Mouse (Mus musculus) adrenal gland, adult 18-20 months (tissue): ENCODE measurements around the gene Anapc15-ps. TPM values are rescaled to one million over a fixed set of nuclear protein-coding genes. Genes with fewer than 3 reads are reported as not detected.
A peak's percentile ranks its signal among the peaks of the same experiment; 100 is the strongest.

Experiments used
- DNase-seq, 2 experiments: peaks; one replicate each; pipeline ENCODE4 v3.0.0; 2021 to 2022; ENCODE audit warnings: low spot score in 2 of 2
- total RNA-seq, 2 experiments: library from RNA; stranded (reverse); gene quantifications; 1 replicate in 1 of 2; 2 replicates in 1 of 2; pipeline ENCODE4 v1.2.3; 2021

Anapc15-ps gene
- total RNA-seq, 2 experiments from 2014 or later: not detected

DNA sequence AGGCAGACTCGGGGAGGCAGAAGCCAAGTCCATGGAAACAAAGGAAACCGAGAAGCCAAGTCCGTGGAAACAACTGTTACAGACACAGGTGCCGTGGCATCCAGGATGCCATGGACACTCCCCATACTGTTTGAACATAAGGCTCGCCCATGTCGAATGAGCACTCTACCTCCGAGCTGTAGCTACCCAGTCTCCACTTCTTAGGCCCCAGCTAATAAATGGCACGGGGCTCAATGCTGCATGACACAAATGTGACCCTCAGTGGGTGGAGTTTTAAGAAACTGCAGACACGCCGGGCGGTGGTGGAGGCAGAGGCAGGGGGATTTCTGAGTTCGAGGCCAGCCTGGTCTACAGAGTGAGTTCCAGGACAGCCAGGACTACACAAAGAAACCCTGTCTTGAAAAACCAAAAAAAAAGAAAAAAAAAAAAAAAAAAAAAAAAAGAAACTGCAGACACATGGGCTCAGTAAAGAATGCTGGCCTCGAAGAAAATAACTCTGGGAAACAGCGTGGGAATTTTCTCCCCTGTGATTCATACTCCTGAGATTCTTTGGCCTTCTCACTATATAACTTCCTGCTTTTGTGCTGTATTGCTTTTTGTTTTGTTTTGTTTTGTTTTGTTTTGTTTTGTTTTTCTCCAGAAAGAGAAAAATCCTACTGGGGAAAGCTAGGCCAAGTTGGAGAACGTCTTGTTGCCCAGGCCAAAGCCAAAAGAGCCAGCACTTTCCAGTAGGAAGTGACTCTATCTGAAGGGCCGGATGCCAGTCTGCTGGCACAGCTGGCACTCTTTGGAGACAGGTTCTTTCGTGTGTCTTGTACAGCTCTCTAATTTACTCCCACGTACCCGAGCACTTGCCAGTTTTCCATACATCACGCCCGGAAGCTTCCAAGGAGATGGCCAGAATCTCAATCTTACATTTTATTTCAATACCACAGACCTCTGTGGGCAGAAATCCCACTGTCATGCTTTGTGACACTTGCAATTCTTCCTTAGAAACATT, 2.2 kb downstream of the Anapc15-ps start:
- no peak for DNase-seq

DNA sequence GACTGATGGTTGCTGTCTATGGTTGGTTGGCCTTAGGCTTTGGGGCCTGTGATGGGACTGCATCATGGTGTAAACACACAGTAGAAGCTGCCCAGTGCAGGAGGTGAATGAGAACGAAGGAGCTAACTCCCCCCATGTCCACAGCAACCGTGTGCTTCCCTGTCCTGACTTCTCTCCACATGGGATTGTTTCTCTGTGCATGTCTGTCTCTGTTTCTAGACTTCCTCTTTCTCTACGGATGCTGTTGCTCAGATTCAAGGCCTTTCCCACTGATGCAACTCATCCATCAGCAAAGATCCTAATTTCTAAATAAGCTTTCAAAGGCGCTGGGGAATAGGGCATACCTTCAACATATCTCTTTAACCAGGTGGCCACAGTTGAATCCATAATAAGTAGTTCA, 3.4 kb downstream of the Anapc15-ps start:
- DNase-seq: no peak

DNA sequence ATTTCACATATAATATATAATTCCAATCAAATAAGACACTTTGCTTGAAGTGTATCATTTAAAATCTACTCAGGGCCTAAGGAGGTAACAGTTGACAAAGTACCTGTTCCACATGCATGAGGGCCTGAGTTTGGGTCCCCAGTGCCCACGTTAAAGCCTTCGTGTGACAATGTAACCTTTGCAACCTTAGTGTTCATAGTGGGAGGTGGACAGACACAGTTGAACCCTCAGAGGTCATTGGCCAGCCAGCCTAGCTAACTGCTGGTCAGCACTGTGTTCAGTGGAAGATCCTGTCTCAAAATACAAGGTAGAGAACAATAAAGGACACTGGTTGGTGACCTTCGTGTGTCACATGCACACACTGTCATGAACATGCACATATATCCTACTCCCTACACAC, 4.2 kb downstream of the Anapc15-ps start:
- no peak for DNase-seq

DNA sequence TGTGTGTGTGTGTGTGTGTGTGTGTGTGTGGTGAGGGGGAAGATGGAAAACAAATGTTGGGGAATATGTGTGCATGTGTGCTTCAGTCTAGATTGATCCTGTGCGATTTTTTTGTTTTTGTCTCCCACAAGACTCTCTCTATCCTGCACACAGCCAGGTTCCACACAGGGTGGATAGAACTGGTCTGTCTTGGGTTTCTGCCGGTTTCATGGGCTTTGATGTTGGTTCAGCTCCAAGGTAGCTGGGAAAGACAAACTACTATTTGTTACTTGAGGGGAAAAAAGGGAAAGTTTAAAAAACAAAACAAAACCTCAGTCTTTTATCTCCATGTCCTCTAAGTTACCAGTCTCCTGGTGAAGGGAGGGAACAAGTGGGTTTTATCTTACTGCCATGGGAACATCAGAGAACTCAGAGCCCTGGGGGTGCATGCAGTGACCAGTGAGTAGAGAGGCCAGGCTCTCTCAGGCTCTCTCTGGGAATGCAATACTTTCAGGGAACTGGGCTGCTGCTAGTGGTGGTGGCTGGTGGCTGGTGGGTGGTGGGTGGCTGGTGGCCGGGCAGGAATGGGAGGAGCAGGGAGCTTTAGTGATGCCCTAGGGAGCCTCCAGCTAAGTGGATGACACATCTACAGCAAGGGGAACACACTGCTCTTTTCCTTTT, 5.8 kb downstream of the Anapc15-ps start:
- DNase-seq: no peak

DNA sequence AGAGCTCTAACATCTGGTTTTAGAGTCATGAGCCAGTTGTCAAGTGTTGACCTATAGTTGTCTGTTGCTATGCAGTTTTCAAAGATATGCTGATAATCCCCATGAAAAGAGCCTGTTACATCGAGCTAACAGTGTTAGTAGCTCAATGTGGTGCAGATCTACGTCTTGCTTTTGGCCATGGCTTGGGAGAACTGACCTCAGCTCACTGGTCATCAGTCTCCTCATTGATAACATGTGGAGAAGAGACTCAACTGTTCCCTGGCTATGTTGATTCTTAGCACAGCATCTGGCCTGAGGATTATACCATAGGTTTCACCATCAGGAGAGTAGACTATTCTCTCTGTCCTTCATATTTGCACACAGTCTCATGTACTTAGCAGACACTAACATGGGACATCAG, 6.5 kb downstream of the Anapc15-ps start:
- no peak for DNase-seq

DNA sequence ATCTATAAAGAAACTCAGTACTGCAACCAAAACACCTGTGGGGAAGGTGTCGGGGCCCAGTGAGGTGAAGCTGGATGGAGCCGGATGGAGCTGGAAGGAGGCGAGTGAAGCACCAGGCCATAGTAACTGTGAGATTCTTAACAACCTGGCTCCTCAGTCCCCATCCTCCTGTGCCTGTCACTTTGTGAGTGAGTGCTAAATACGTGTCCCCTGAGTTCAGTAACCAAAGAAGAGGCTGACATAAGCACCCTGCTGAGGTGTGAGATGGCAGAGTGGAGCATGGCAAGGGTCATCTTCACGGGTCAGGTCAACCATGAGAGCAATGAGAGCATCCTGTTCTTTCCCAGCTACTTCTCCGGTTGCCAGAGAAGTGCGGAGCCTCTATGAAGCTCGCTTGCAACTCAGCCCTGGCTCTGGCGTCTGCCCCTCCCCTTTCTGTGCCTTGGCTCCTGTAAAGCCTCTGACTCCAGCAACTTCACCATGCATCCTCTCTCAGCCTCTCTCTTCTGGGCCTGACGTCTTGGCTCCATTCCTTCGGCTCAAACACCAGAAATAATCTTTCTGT, 7.7 kb downstream of the Anapc15-ps start:
- no peak for DNase-seq

DNA sequence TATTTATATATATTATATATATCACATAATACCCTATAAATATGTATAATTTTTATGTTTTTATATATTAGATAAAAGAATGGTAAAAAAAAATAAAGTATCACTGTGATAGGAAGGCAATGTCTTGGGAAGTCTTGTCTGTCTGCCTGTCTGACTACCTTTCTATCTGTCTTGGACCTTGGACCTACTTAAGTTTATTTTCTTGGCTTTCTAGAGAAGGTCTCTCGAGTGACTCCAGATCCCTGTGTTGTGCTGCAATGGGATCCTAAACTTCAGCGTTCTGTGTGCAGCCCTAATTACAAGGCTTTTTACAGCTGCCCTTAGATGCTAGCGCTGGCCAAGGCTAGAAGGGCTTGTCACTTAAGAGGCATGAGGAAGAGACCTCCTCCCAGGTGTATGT, 8.6 kb downstream of the Anapc15-ps start:
- no peak for DNase-seq

DNA sequence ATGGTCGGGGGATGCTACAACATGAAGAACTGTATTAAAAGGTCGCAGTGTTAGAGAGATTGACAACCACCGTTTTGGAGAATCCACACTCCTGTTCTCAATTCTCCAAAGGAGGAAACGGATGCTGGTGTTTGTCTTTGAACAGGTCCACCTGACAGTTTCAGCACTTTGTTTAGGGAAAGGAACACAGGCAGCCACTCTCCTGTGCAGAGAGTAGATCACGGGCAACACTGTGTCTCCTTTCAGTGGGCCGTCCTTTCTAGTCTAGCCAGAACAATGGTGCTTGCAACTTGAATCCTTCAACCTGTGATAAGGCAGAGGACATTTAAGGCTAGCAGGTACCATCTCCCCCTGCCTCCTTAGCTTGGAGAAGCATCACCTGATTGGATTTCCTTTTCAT, 12.9 kb downstream of the Anapc15-ps start:
- DNase-seq: no peak

DNA sequence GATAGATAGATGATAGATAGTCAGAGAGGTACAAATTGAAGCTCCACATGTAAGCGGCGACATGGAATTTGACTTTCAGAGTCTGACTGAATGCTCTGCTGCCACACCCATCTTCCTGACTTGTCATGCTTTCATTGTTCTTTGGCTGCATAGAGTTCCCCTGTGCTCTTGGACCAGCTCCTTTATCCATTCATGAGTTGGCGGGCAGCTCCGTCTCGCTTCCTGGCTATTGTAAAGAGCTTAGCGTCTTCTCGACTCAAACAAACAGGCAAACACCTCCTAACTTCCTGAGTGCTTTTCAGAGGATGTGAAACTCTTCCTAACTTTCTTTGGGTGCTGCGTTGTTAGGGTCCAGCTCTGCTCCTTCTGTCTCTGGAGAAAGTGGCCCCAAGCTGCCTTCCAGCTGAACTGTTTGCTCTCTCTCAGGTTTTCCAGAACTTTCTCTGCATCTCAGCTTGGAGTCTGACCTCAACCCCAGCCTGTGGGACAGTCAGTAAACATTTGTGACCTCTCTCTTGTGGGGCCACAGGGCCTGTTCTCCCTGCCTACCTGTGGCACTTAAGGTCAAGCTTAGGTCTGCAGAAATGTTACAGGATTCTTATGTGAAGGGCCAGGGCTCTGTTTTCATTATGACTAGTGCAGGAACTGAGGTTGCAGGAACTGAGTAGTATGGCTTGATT, 13.6 kb downstream of the Anapc15-ps start:
- no peak for DNase-seq

DNA sequence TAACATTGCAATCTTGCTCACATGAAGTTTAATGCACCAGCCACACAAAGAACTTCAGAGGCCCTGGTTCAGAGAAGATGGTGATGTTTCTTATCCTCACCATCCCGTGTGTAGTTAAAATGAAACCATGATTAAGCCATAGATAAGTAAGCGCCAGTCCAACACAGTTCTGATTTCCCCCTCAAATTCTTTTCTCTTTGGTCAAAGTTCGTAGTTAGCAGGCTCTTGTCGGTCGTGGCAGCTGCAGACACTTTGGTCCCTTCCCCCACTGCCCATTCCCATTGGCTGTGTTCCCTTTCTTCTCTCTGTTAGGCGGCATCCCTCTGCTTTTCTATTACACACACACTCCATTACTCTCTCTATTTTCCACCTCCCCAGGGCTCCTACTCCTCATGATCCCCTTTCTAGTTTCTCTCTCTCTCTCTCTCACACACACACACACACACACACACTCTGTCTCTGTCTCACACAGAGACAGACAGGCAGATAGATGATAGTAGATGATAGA, 14.4 kb downstream of the Anapc15-ps start:
- no peak for DNase-seq

DNA sequence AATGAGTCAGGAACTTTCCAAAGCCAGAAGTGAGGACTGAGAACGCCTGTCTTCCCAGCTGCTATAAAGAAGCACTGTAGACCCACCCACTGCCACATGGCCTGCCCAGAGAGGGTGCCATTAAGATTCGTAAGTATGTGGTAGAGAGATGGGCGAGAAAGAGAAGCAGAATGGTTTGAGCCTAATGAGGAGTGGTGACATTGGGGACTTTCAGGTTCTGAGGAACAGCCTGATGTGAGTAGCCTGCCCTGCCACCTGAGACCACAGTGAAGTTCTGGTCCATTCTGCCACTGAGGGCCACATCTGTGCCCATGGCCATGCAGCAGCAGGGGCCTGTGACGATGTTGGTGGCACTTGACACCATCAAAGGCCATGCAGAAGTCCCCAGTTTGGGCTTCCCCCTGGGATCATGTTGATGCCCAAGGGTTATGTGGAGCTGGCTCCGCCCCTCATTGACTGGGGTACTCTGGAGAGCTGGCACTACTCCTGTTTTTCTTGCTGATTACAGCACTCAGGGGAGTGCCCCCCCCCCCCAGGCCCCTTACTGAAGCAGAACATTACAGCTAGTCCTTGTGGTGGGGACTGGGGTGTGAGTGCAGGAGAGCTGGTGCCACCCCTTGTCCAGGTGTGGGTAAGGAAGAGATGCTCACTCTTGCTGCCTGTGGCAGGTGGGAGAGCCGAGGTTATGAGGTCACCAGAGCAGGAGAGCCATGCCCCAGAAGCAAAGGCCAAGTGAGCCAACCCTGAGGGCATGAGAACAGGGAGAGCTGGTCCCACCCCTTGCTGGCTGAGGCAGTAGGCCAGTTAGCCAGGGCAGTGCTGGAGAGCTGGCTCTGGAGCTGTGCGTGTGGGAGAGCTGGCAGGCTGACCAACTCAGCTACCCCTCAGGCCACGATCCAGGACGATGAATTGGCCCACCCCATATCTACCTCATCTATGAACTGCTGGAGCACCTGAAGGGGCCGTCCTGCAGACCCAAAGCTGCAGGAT, 16.7 kb downstream of the Anapc15-ps start:
- no peak for DNase-seq

DNA sequence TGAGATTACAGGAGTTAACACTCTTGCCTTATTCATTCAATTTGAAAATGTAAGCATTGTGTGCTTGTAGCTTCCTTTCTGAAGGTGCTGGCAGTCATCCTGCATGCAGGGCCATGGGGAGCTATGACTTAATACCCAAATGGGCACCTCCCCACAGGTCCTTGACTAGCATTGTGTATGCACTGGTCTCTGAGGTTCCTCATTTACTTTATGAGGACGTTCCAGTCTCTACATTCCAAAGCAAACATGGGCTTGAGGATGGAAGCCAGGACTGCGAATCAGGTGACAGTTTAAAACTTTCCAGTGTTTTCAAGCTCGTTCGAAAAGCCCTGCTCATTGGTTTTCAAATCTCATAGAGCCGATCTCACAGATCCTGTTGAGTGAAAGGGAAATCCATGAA, 21.1 kb downstream of the Anapc15-ps start:
- no peak for DNase-seq

DNA sequence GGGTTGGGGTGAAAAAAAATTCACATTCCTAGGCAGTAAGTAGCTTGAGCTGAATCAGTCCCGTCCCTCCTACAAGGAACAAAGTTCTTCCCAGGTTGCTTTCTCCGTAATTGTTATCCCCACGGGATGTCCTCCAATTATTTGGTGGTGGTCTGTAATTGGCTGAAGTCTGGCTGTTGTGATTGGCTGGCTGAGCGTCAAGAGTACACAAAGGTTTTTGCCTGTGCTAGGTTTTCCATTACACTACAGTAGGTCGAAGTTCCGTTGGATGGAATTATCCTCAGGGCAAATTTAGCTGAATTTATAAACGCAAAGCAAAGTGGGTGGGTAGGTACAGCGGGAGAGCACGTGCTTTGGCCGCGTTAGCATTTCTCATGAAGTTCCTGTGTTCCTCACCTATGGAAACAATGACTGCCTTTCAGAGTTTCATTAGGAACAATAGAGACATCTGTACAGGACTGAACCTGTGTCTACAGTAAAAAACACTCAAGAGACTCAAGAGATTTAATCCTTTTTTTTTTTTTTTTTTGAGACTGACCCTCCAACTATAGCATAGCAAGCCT, 24.8 kb downstream of the Anapc15-ps start:
- no peak for DNase-seq

DNA sequence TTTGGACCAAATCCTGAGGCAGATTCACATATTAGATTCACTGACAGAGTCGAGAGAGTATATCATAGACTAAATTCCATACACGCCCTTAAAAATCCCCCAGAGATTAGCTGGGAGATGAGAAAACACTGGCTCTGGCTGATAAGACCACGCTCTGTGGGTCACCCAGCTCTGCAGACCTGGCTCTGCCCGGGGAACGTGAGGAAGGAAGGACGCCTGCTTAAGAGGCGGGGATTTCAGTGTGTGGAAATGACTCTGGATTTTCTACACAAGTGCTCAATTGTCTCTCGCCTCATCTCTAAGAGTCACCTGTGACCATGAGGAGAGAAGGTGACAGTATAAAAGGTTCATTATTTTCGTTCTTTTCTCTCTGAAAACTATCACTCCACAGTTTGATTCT, 26.1 kb downstream of the Anapc15-ps start:
- DNase-seq: no peak

DNA sequence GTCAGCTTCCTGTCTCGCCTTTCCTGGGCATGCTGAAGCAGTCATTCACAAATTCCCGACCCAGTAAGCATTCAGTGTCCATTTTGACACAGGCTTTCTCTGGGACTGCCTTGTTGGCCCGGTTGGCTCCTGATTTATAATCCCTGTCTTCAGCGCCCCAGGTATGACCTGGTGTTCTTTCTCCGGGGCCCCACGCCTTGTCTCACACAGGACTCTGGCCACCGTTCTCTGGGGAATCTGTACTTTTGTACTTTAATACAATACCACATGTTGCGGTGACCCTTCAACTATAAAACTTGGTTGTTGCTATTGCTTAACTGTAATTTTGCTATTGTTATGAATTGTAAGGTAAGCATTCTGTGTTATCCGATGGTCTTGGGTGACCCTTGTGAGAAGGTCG, 26.7 kb downstream of the Anapc15-ps start:
- no peak for DNase-seq

DNA sequence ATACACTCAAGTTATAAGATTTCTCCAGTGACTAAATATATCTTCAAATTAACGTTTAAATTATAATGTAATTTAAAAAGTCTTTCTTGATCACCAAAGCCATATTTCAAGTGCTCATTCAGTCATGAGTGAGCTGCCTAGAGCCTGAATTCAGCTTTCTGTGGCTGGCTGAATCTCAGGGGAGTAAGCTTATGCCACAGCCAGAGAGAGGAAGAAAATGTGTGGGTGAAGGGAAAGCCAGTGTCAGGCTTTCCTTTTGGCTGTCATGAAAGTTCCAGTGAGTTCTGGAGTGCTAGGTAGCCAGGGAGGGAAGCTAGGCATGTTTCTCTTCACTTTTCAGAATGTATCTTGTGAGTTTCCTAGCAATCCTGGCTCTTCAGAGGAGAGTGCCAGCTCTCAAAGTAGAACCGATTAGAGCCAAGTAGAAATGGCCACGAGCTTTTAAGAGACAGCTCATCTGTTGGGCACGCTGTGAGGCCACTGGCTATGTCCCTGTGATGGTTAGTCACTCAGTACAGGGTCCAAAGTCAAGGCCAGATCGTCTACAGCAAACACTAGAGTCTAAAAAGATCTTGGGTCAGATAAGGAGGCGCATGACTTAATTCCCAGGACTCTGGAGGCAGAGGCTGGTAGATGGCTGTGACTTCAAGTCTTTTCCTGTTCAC, 29.4 kb downstream of the Anapc15-ps start:
- DNase-seq: peak in 1 of 2 experiments; percentile 49

DNA sequence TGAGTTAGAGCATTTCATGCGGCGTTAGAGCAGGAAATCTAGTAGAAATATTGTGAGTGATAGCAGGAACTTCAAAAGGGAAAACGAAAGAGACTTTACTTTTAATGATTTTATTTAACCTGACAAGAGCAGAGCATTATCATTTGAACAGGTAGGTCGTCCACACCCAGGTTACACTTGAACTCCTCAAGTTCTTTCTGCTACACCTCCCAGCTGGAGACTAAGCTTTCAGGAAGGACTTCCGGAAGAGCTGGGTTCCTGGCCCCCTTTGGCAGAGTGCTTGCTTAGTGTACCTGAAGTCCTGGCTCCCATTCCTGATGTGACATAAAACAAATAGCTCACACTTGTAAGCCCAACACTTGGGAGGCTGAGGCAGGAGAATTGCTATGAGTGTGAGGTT, 30.2 kb downstream of the Anapc15-ps start:
- DNase-seq: no peak

DNA sequence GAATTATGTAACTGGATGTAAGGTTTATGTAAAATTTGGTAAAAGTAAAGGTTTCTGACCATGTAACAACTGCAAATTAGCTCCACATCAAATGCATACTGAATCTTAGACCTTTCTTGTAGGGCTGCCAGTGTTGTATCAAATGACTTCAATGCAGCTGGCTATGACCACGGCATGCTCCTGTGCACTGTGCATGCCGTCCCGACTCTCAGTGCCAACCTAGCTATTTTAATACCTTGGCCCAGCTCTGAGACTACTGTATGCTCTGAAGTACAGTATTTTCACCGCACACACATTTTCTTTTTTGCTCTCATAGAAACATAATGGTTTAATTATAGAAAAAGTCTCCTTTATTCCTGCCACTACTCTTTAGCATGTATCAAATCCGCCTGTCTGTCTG, 31.9 kb downstream of the Anapc15-ps start:
- DNase-seq: no peak

DNA sequence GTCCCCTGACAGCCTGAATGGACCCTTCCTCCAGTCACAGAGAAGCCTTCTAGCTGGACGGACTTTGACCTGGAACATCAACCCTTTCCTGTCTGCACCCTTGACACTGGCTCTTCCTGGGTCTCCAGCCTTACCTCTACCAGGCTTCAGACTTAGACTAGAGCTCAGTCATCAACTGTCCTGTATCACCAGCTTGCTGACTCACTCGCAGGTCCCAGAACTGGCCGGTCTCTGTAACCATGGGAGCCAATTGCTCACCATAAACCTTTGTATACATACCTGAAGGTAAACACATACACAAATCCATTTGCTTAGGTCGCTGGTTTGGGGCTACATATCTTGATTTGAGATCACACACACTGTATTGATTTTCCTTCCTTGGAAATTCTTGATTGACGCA, 33.8 kb downstream of the Anapc15-ps start:
- no peak for DNase-seq
